Mouse (Mus musculus) retina, adult 2 months (tissue): Measurements from ENCODE around the gene Samt2.
"Not testable (repeated sequence)": the region's sequence is repeated elsewhere in the genome, so short reads cannot be mapped to it uniquely, and the experiment has no call there.

Source experiments
- DNase-seq: peaks from one replicate; pipeline ENCODE4 v3.0.0-alpha.2; 2012; ENCODE audit warnings: low read depth, low spot score

Gene Samt2

GRCm38 (mm10) chrX:154579260-154579659, at the start of gene Samt2:
Gene Samt2, minus strand, starts transcription at chrX:154579360.
- DNase-seq, result not testable (repeated sequence)
